Mouse (Mus musculus) frontal cortex, postnatal 10 days (tissue): ENCODE measurements around the gene Rab6b.
"Not testable (repeated sequence)": the region's sequence is repeated elsewhere in the genome, so short reads cannot be mapped to it uniquely, and the experiment has no call there.

ENCODE experiments used
- DNase-seq, 2 experiments: peaks; one replicate each; pipeline ENCODE4 v3.0.0; 2022; ENCODE audit warnings: low spot score in 2 of 2, mixed read lengths in 1 of 2

Rab6b gene

GRCm38 (mm10) chr9:103108341-103108798 is 3.2 kb upstream of the Rab6b start:
- DNase-seq = not testable (repeated sequence)

- no peak for DNase-seq
Observed at GRCm38 (mm10) chr9:103108943-103109670, 2.5 kb upstream of the Rab6b start.

GRCm38 (mm10) chr9:103109911-103110310 is 1.7 kb upstream of the Rab6b start:
- DNase-seq = no peak

GRCm38 (mm10) chr9:103110727-103111501 is 673 bp upstream of the Rab6b start:
- no peak for DNase-seq

GRCm38 (mm10) chr9:103112471-103113271 is 1.1 kb downstream of the Rab6b start:
- DNase-seq = peak in 1 of 2 experiments; percentile 47

- DNase-seq = no peak
Observed at GRCm38 (mm10) chr9:103113351-103113750, 1.8 kb downstream of the Rab6b start.

GRCm38 (mm10) chr9:103114326-103114725 is 2.7 kb downstream of the Rab6b start:
- DNase-seq = no peak

- DNase-seq = peak in 1 of 2 experiments; percentile 8
Observed at GRCm38 (mm10) chr9:103114901-103115300, 3.3 kb downstream of the Rab6b start.

GRCm38 (mm10) chr9:103116941-103117340 is 5.4 kb downstream of the Rab6b start:
- DNase-seq = peak in 1 of 2 experiments; percentile 7

GRCm38 (mm10) chr9:103117495-103117894 is 5.9 kb downstream of the Rab6b start:
- DNase-seq = no peak

- DNase-seq = no peak
Observed at GRCm38 (mm10) chr9:103117951-103118350, 6.4 kb downstream of the Rab6b start.

- no peak for DNase-seq
Observed at GRCm38 (mm10) chr9:103118651-103119275, 7.2 kb downstream of the Rab6b start.

GRCm38 (mm10) chr9:103119781-103120180 is 8.2 kb downstream of the Rab6b start:
- DNase-seq = no peak

- peak in 1 of 2 experiments; percentile 10 for DNase-seq
Observed at GRCm38 (mm10) chr9:103120231-103120630, 8.6 kb downstream of the Rab6b start.

GRCm38 (mm10) chr9:103121546-103121945 is 10.0 kb downstream of the Rab6b start:
- no peak for DNase-seq

GRCm38 (mm10) chr9:103124746-103125145 is 13.2 kb downstream of the Rab6b start:
- DNase-seq = no peak

GRCm38 (mm10) chr9:103133493-103134124 is 22.0 kb downstream of the Rab6b start:
- no peak for DNase-seq

- DNase-seq = no peak
Observed at GRCm38 (mm10) chr9:103134450-103135030, 23.0 kb downstream of the Rab6b start.

- no peak for DNase-seq
Observed at GRCm38 (mm10) chr9:103139481-103139880, 27.9 kb downstream of the Rab6b start.

- no peak for DNase-seq
Observed at GRCm38 (mm10) chr9:103140384-103140783, 28.8 kb downstream of the Rab6b start.

GRCm38 (mm10) chr9:103141266-103141665 is 29.7 kb downstream of the Rab6b start:
- DNase-seq = no peak
